Mouse (Mus musculus) kidney, postnatal 0 days (tissue): ENCODE results near the gene Btbd11. TPM values are rescaled to one million over a fixed set of nuclear protein-coding genes. Genes with fewer than 3 reads are reported as not detected.

Experiments
- ATAC-seq: fragments of 200-750 bp; cut with Nextera tagmentation; replicated peaks from 2 replicates; pipeline ENCODE4 v1.8.0; 2017; ENCODE audit warnings: low read depth, moderate number of reproducible peaks, moderate TSS enrichment, moderate library complexity; ENCODE audit not compliant: low FRiP score
- DNase-seq: peaks from one replicate; pipeline ENCODE4 v3.0.0-alpha.2; 2016; ENCODE audit warnings: low spot score
- H3K27ac ChIP-seq: fragments of 300-500 bp; sonication (generic); 2 replicates; pipeline ENCODE4 v1.5.1; 2014; ENCODE audit warnings: mild to moderate bottlenecking
- H3K27me3 ChIP-seq: fragments of 300-500 bp; sonication (generic); 2 replicates; pipeline ENCODE4 v1.6.1; 2014; ENCODE audit warnings: low read length, mixed read lengths; ENCODE audit not compliant: insufficient read depth
- H3K36me3 ChIP-seq: fragments of 300-500 bp; sonication (generic); 2 replicates; pipeline ENCODE4 v1.6.1; 2014; ENCODE audit warnings: low read length, mixed read lengths; ENCODE audit not compliant: insufficient read depth
- H3K4me1 ChIP-seq: fragments of 300-500 bp; sonication (generic); replicated peaks from 2 replicates; pipeline ENCODE4 v1.6.1; 2014; ENCODE audit warnings: antibody characterized with exemption, low read length, mixed read lengths; ENCODE audit not compliant: insufficient read depth
- H3K4me2 ChIP-seq: fragments of 300-500 bp; sonication (generic); 2 replicates; pipeline ENCODE4 v1.6.1; 2014; ENCODE audit warnings: mild to moderate bottlenecking, low read length, moderate library complexity, mixed read lengths
- H3K4me3 ChIP-seq: fragments of 300-500 bp; sonication (generic); replicated peaks from 2 replicates; pipeline ENCODE4 v1.5.1; 2014; ENCODE audit warnings: low read depth, low read length
- H3K9ac ChIP-seq: fragments of 300-500 bp; sonication (generic); 2 replicates; pipeline ENCODE4 v1.6.1; 2014; ENCODE audit warnings: low read depth, low read length
- H3K9me3 ChIP-seq: fragments of 300-500 bp; sonication (generic); replicated peaks from 2 replicates; pipeline ENCODE4 v1.6.1; 2016; ENCODE audit warnings: low read length, inconsistent platforms, mixed read lengths
- CTCF ChIP-seq: IDR thresholded peaks from 2 replicates; pipeline ENCODE4 v1.5.1; 2016; ENCODE audit warnings: antibody characterized with exemption, low read depth, mild to moderate bottlenecking, moderate library complexity
- WGBS: fragments of 180-500 bp; shearing (Covaris S2); extraction: QIAGEN DNeasy Blood & Tissue Kit; methylation state at CpG from one replicate; pipeline ENCODE4 v1.1.7; 2014; 5-methylcytosine and 5-hydroxymethylcytosine counted together
- polyA plus RNA-seq: library from polyadenylated mRNA; unstranded; fragments of >200 nt; fragmentation: Nextera tagmentation; extraction: Ambion mirVana; gene quantifications from 2 replicates; pipeline ENCODE4 v1.2.1, GENCODE M21; 2015

The Btbd11 gene
- polyA plus RNA-seq, 1 experiment from 2014 or later, result 6.7 TPM

- H3K4me2 ChIP-seq, result no peak overlapping the region
- DNase-seq (no peak), ATAC-seq (no peak)
- no peaks in the 10 kb centered on the region for H3K36me3 ChIP-seq
- 64% methylated on average over 5 of the region's 5 CpGs for WGBS
- no peaks in the 10 kb centered on the region for H3K9me3 ChIP-seq
- no peak overlapping the region for H3K4me3 ChIP-seq
- no peaks in the 10 kb centered on the region for H3K27me3 ChIP-seq
- no peak overlapping the region for H3K27ac ChIP-seq
- no peak overlapping the region for H3K9ac ChIP-seq
- no peaks in the 10 kb centered on the region for H3K4me1 ChIP-seq
- no peak for TF ChIP-seq CTCF
These were observed 126.2 kb downstream of the Btbd11 start for GRCm38 (mm10) chr10:85512808-85513207.

DNA sequence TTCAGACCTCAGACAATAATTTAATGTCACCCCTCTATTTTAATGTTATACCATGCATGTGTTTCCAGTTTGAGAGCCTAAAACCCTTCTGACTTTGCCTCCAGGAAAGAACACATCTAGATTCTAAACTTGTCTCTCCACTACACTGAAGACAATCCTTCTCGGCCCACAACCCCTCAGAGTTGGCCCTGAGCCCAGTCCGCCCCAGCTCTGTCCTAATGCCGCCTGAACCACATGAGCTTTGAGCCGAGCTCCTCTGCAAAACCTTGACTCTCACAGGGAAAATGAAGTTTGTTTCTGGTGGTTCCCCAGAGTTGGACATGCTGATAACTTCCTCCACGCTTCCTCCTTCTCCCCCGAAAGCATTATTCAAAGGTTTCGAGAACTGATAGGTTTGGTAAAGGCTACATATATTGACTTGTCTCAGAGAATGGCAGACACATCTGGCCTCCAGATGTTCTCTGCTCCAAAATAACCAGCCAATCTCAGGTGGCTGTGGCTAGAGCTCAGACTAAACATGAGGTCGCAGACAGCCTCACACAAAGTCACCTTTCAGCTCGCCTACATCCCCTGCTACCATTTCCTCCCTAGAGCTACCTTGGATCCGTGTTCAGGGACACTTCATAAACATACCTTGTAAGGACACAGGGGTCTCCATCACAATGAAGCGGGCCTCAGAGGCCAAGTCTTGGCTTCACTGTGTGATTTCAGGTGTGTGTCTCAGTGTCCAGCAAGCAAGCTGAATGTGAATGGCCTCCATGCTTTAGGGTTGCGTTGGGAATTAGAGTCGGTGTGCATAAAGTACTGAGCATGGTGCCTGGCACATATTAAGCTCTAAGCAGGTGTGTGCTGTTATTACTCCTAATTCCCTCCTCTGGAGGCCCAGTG is 130.9 kb downstream of the Btbd11 start:
- Histone ChIP-seq H3K27me3 (no peaks in the 10 kb centered on the region), H3K4me3 (no peak overlapping the region), H3K9me3 (no peaks in the 10 kb centered on the region), H3K36me3 (no peaks in the 10 kb centered on the region), H3K9ac (no peak overlapping the region), H3K4me2 (no peak overlapping the region), H3K4me1 (no peaks in the 10 kb centered on the region), H3K27ac (no peak overlapping the region)
- ATAC-seq (no peak), DNase-seq (no peak)
- 59% methylated on average over 13 of the region's 13 CpGs for WGBS
- TF ChIP-seq CTCF, result no peak

DNA sequence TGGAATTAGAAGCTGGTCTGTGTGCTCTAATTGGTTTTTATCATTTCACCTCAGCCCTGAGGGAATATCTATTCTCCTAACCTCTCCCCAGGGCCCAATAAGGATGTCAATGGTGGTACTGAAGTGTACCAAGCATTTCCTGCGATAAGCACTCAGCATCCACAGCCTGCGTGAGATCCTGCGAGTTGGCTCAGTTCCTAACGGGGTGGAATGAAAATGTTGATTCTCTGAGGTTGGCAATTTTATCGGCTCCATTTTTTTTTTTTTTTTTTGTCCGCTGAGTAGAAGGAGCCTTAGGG is 131.4 kb downstream of the Btbd11 start:
- H3K27me3 ChIP-seq, result no peaks in the 10 kb centered on the region
- ATAC-seq, result no peak
- no peak for TF ChIP-seq CTCF
- no peaks in the 10 kb centered on the region for H3K9me3 ChIP-seq
- H3K9ac ChIP-seq, result no peak overlapping the region
- no peak overlapping the region for H3K4me3 ChIP-seq
- no peak for DNase-seq
- no peaks in the 10 kb centered on the region for H3K4me1 ChIP-seq
- no peak overlapping the region for H3K4me2 ChIP-seq
- 87% methylated on average over 6 of the region's 6 CpGs for WGBS
- H3K36me3 ChIP-seq, result no peaks in the 10 kb centered on the region
- H3K27ac ChIP-seq, result no peak overlapping the region

- Histone ChIP-seq H3K9ac (no peak overlapping the region), H3K4me3 (no peak overlapping the region), H3K9me3 (no peaks in the 10 kb centered on the region), H3K36me3 (no peaks in the 10 kb centered on the region), H3K27me3 (no peaks in the 10 kb centered on the region), H3K4me2 (no peak overlapping the region), H3K27ac (no peak overlapping the region), H3K4me1 (no peaks in the 10 kb centered on the region)
- ATAC-seq, result no peak
- 73% methylated on average over 7 of the region's 7 CpGs for WGBS
- no peak for TF ChIP-seq CTCF
- no peak for DNase-seq
These were observed 135.7 kb downstream of the Btbd11 start for GRCm38 (mm10) chr10:85522220-85522760.

DNA sequence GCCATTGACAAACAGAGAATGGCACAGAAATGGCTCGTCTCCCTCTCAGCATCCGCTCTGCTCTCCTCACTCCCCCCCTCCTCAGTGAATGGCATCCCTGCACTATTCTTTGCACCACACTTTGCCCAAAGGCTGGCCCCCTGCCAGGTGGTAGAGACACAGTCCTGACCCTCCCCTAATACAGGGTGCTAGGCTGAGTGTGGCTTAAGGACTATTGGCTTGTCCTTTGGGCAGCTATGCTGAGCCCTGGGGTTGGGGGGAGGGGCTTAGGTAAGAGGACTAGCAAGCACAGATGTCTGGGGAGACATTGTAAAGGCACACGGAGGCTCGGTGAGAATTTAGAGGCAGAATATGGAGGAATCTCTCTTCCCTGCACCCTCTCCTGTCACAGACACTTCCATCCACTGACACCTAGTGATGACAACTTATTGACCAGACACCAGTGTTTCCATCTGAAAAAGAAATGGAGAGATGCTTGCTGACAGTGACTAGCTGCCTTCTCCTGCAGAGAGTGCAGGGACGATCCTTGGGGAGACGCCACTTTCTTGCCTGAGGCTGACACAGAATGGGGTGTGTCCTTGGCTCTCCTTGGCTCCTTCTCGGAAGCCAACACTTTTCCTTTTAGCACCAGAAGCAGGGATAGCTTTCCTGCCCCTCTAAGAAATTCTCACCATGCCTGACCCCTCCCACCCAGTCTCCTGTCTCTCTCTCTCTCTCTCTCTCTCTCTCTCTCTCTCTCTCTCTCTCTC is 138.8 kb downstream of the Btbd11 start:
- H3K4me3 ChIP-seq, result no peak overlapping the region
- H3K4me1 ChIP-seq, result no peaks in the 10 kb centered on the region
- no peak overlapping the region for H3K4me2 ChIP-seq
- no peaks in the 10 kb centered on the region for H3K36me3 ChIP-seq
- H3K27ac ChIP-seq, result no peak overlapping the region
- H3K9ac ChIP-seq, result no peak overlapping the region
- ATAC-seq, result no peak
- H3K9me3 ChIP-seq, result no peaks in the 10 kb centered on the region
- H3K27me3 ChIP-seq, result no peaks in the 10 kb centered on the region
- no peak for DNase-seq
- WGBS, result 41% methylated on average over 7 of the region's 7 CpGs
- TF ChIP-seq CTCF, result no peak

GRCm38 (mm10) chr10:85526657-85527056 is 140.0 kb downstream of the Btbd11 start:
- no peak overlapping the region for H3K4me2 ChIP-seq
- no peak overlapping the region for H3K4me3 ChIP-seq
- 83% methylated on average over 2 of the region's 2 CpGs for WGBS
- no peaks in the 10 kb centered on the region for H3K4me1 ChIP-seq
- H3K27me3 ChIP-seq, result no peaks in the 10 kb centered on the region
- no peak for DNase-seq
- H3K9ac ChIP-seq, result no peak overlapping the region
- ATAC-seq, result no peak
- H3K9me3 ChIP-seq, result no peaks in the 10 kb centered on the region
- no peak overlapping the region for H3K27ac ChIP-seq
- H3K36me3 ChIP-seq, result no peaks in the 10 kb centered on the region
- no peak for TF ChIP-seq CTCF
